Mouse (Mus musculus): ENCODE measurements around the gene Kcnh3.

Gene Kcnh3

GRCm38 (mm10) chr15:99284527-99285188 is 60.0 kb downstream of the Kcnh3 start:
- DNase-seq (ENCODE audit: low read depth, low spot score), result peak; percentile 63

GRCm38 (mm10) chr15:99285189-99285535 is 60.5 kb downstream of the Kcnh3 start:
- no peak for DNase-seq (ENCODE audit: low read depth, low spot score)

- no peak for DNase-seq (ENCODE audit: low read depth, low spot score)
These were observed 65.9 kb downstream of the Kcnh3 start for GRCm38 (mm10) chr15:99290586-99290985.

All from retina, postnatal 7 days (tissue).